Mouse (Mus musculus) heart, embryonic 14.5 days (tissue): ENCODE data around the gene Sft2d1. TPM values are rescaled to one million over a fixed set of nuclear protein-coding genes. Genes with fewer than 3 reads are reported as not detected.
A peak's percentile ranks its signal among the peaks of the same experiment; 100 is the strongest.
"Not testable (repeated sequence)": the region's sequence is repeated elsewhere in the genome, so short reads cannot be mapped to it uniquely, and the experiment has no call there.

Experiments used
- ATAC-seq: fragments of 200-750 bp; cut with Nextera tagmentation; 2 replicates; pipeline ENCODE4 v1.8.0; 2017; ENCODE audit warnings: low read depth, moderate TSS enrichment; ENCODE audit not compliant: insufficient number of reproducible peaks, insufficient read depth, low FRiP score
- H3K27ac ChIP-seq, 2 experiments: fragments of 200-500 bp in 1 of 2; fragments of 300-500 bp in 1 of 2; sonication (generic) in 1 of 2; replicated peaks in 1 of 2; 2 replicates each; pipeline ENCODE4 v1.5.1; 2012 to 2014; ENCODE audit warnings: low read depth in 2 of 2, low read length in 2 of 2, control low read depth in 1 of 2, mild to moderate bottlenecking in 1 of 2, mixed read lengths in 1 of 2; ENCODE audit not compliant: control insufficient read depth in 1 of 2, insufficient read depth in 1 of 2
- H3K27me3 ChIP-seq: fragments of 300-500 bp; sonication (generic); 2 replicates; pipeline ENCODE4 v1.6.1; 2014; ENCODE audit warnings: mild to moderate bottlenecking, low read length, control low read depth; ENCODE audit not compliant: control insufficient read depth, insufficient read depth
- H3K36me3 ChIP-seq: fragments of 300-500 bp; sonication (generic); 2 replicates; pipeline ENCODE4 v1.6.1; 2014; ENCODE audit warnings: mild to moderate bottlenecking, control low read depth, low read length, mixed read lengths; ENCODE audit not compliant: control insufficient read depth, insufficient read depth
- H3K4me1 ChIP-seq, 2 experiments: fragments of 200-500 bp in 1 of 2; fragments of 300-500 bp in 1 of 2; sonication (generic) in 1 of 2; 2 replicates each; pipeline ENCODE4 v1.6.1; 2012 to 2014; ENCODE audit warnings: low read length in 2 of 2, control low read depth in 1 of 2, mixed read lengths in 1 of 2; ENCODE audit not compliant: control insufficient read depth in 2 of 2, insufficient read depth in 2 of 2
- H3K4me2 ChIP-seq: fragments of 300-500 bp; sonication (generic); 2 replicates; pipeline ENCODE4 v1.6.1; 2014; ENCODE audit warnings: mild to moderate bottlenecking, low read length
- H3K4me3 ChIP-seq, 2 experiments: fragments of 200-500 bp in 1 of 2; fragments of 300-500 bp in 1 of 2; sonication (generic) in 1 of 2; 2 replicates each; pipeline ENCODE4 v1.5.1; 2012 to 2014; ENCODE audit warnings: low read length in 2 of 2, mild to moderate bottlenecking in 2 of 2, control low read depth in 1 of 2, low read depth in 1 of 2, moderate library complexity in 1 of 2; ENCODE audit not compliant: control insufficient read depth in 1 of 2, insufficient read depth in 1 of 2
- H3K9ac ChIP-seq: fragments of 300-500 bp; sonication (generic); 2 replicates; pipeline ENCODE4 v1.6.1; 2014; ENCODE audit warnings: mild to moderate bottlenecking, low read length
- H3K9me3 ChIP-seq: fragments of 300-500 bp; sonication (generic); 2 replicates; pipeline ENCODE4 v1.6.1; 2016; ENCODE audit warnings: low read length, control low read depth; ENCODE audit not compliant: control insufficient read depth
- WGBS: fragments of 180-500 bp; shearing (Covaris S2); extraction: QIAGEN DNeasy Blood & Tissue Kit; methylation state at CpG from one replicate; pipeline ENCODE4 v1.1.7; 2014; 5-methylcytosine and 5-hydroxymethylcytosine counted together
- polyA plus RNA-seq: library from polyadenylated mRNA; unstranded; fragments of >200 nt; fragmentation: Nextera tagmentation; extraction: Ambion mirVana; gene quantifications from 2 replicates; pipeline ENCODE4 v1.2.1, GENCODE M21; 2014

Sft2d1 gene
- polyA plus RNA-seq, 1 experiment from 2014 or later: 64.6 TPM

GRCm38 (mm10) chr17:8337159-8337558, 26.3 kb downstream of the Sft2d1 start, which contains the start of gene Prr18:
Prr18 (plus strand) TSS chr17:8337459.
- peaks cover 39% of the 10 kb centered on the region for H3K27me3 ChIP-seq
- not testable (repeated sequence) for H3K4me2 ChIP-seq, H3K27ac ChIP-seq, H3K36me3 ChIP-seq, H3K4me3 ChIP-seq, ATAC-seq, H3K9me3 ChIP-seq, H3K9ac ChIP-seq
- H3K4me1 ChIP-seq: peaks cover 2 to 10% of the 10 kb centered on the region in 2 experiments; a peak in 1 of 4 replicates
- no CpG with 5 or more reads among the region's 5 CpGs for WGBS

DNA sequence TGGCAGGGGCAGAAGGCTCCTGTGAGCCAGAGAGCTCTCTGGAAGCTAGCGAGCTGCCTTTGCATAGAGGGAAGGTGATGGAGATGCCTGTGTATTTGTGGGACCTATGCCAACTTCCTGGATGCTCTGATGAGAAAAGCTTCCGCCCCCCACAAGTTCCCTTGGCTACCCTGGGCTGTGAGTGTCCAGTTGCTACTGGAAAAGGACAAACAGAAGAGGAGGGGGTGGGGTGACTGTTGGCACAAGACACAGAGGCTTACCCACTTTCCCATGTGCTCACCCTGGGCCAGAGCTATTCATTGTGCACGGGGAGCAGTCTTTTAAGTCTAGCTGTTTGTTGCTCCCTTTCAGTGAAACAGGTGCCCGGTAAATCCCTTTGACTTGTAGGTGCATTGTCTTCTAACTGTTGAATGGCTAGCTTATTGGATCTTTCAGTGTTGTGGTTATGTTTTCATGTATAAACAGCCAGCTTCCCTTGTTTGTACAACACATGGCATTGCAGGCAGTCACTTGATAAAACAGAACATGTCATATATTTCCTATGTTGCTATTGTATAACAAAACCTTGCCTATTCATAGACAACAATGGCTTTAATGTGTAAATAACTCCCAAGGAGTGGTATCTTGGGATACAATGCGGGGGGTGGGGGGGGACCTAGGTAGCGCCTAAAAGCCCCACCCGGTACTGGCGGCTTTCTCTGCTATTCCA, 28.9 kb downstream of the Sft2d1 start:
- WGBS: 22% methylated on average over 8 of the region's 8 CpGs
- Histone ChIP-seq H3K9me3 (no peaks in the 10 kb centered on the region), H3K27me3 (peaks cover 50% of the 10 kb centered on the region), H3K4me1 (peaks cover 2 to 10% of the 10 kb centered on the region in 2 experiments; a peak in 1 of 4 replicates), H3K27ac (no peak overlapping the region), H3K36me3 (no peaks in the 10 kb centered on the region), H3K4me2 (peak overlapping the region; percentile 96), H3K9ac (no peak overlapping the region), H3K4me3 (peak overlapping the region in 1 of 2 experiments; percentile 52; a peak in 2 of 4 replicates)
- ATAC-seq: no peak

- no peak for ATAC-seq
- H3K27me3 ChIP-seq: peaks cover 50% of the 10 kb centered on the region
- peak overlapping the region; percentile 96 for H3K4me2 ChIP-seq
- peak overlapping the region; percentile 48 to 52 for H3K4me3 ChIP-seq
- H3K9ac ChIP-seq: peak overlapping the region; percentile 55
- H3K4me1 ChIP-seq: peaks cover 2 to 10% of the 10 kb centered on the region in 2 experiments; a peak in 1 of 4 replicates
- under 1% methylated on average over 65 of the region's 92 CpGs for WGBS
- no peak overlapping the region for H3K27ac ChIP-seq
- no peaks in the 10 kb centered on the region for H3K9me3 ChIP-seq
- H3K36me3 ChIP-seq: no peaks in the 10 kb centered on the region
Observed at GRCm38 (mm10) chr17:8340407-8341359, 29.8 kb downstream of the Sft2d1 start.

GRCm38 (mm10) chr17:8341360-8341963, 30.6 kb downstream of the Sft2d1 start:
- Histone ChIP-seq H3K9ac (peak overlapping the region; percentile 55), H3K36me3 (no peaks in the 10 kb centered on the region), H3K4me2 (peak overlapping the region; percentile 96), H3K4me3 (peak overlapping the region; percentile 48 to 52), H3K27ac (no peak overlapping the region), H3K4me1 (peaks cover 2 to 10% of the 10 kb centered on the region in 2 experiments; a peak in 1 of 4 replicates), H3K9me3 (no peaks in the 10 kb centered on the region), H3K27me3 (peaks cover 50% of the 10 kb centered on the region)
- ATAC-seq: no peak
- 12% methylated on average over 46 of the region's 46 CpGs for WGBS

GRCm38 (mm10) chr17:8342706-8343105, 31.8 kb downstream of the Sft2d1 start:
- Histone ChIP-seq H3K9ac (no peak overlapping the region), H3K27ac (no peak overlapping the region), H3K9me3 (no peaks in the 10 kb centered on the region), H3K4me3 (no peak overlapping the region), H3K27me3 (peaks cover 50% of the 10 kb centered on the region), H3K4me1 (peaks cover 2 to 10% of the 10 kb centered on the region in 2 experiments; a peak in 1 of 4 replicates), H3K36me3 (no peaks in the 10 kb centered on the region), H3K4me2 (no peak overlapping the region)
- no peak for ATAC-seq
- WGBS: 46% methylated on average over 5 of the region's 5 CpGs

DNA sequence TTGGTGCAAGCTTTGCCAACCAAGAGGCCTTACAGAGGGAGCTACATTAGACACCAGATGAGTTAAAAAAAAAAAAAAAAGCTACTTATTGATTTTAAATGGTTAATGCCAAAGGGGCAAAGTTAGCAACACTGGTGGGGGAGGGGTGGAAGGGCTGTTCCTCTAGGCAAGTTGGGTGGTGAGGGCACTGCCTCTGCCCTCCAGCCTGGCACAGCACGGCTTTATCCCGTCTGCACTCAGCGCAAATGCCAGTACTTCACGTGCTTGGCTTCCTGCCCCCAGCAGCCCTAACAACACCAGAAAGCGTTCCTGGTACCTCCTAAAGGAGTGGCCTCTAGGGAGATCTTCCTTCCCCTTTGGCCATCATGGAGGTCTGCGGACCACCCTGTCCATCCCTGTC, 32.5 kb downstream of the Sft2d1 start:
- Histone ChIP-seq H3K27me3 (peaks cover 48% of the 10 kb centered on the region), H3K27ac (no peak overlapping the region)
- ATAC-seq: no peak

GRCm38 (mm10) chr17:8347765-8348285, 36.9 kb downstream of the Sft2d1 start:
- Histone ChIP-seq H3K27me3 (peaks cover 5% of the 10 kb centered on the region; the same call in 1 of the 2 replicates), H3K27ac (no peak overlapping the region), H3K4me3 (no peak overlapping the region), H3K9me3 (no peaks in the 10 kb centered on the region), H3K4me1 (no peaks in the 10 kb centered on the region), H3K36me3 (no peaks in the 10 kb centered on the region), H3K4me2 (no peak overlapping the region), H3K9ac (no peak overlapping the region)
- WGBS: 85% methylated on average over 5 of the region's 5 CpGs
- no peak for ATAC-seq

More for the DNA sequence above, 32.5 kb downstream of the Sft2d1 start:
- WGBS: 80% methylated on average over 6 of the region's 6 CpGs
- H3K4me3 ChIP-seq: no peak overlapping the region
- H3K4me2 ChIP-seq: no peak overlapping the region
- no peaks in the 10 kb centered on the region for H3K9me3 ChIP-seq
- no peak overlapping the region for H3K9ac ChIP-seq
- no peaks in the 10 kb centered on the region for H3K36me3 ChIP-seq
- H3K4me1 ChIP-seq: peaks cover 2 to 10% of the 10 kb centered on the region in 2 experiments; a peak in 1 of 4 replicates
